Mouse (Mus musculus): ENCODE data around the gene Fam32a.

Fam32a gene

GRCm38 (mm10) chr8:72219541-72220363 lies at the start of gene Fam32a:
Gene Fam32a, plus strand, starts transcription at chr8:72219730.
- DNase-seq, result peak; percentile 78

- peak; percentile 73 for DNase-seq
Observed at GRCm38 (mm10) chr8:72177346-72177925, 42.1 kb upstream of the Fam32a start.

DNA sequence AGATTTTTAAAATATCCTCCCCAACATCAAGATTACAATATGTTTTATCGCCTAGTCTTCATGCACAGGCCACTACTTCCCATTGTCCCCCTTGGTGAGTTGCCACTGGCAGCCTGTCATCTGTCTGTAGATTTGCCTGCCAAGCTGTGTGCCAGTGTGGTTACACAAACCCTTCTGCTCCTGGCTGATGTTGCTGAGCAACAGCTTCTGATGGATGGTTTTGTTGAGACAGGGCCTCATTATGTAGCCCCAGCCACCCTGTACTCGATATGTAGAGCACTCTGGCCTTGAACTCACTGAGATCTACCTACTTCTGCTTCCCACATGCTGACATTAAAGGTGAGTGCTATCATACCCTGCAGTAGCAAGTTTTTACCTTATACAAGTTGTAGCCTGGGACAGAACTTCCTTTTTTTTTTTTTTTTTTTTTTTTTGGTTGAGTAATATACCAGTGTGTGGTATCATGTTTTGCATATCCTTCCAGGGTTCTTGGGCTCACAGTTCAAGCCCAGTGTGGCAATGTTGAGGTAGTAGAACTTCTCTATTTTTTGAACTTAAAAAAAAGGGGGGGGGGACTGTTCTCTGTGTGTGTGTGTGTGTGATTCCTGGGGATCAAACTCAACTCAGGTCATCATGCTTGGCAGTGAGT lies 35.9 kb upstream of the Fam32a start:
- no peak for DNase-seq

DNA sequence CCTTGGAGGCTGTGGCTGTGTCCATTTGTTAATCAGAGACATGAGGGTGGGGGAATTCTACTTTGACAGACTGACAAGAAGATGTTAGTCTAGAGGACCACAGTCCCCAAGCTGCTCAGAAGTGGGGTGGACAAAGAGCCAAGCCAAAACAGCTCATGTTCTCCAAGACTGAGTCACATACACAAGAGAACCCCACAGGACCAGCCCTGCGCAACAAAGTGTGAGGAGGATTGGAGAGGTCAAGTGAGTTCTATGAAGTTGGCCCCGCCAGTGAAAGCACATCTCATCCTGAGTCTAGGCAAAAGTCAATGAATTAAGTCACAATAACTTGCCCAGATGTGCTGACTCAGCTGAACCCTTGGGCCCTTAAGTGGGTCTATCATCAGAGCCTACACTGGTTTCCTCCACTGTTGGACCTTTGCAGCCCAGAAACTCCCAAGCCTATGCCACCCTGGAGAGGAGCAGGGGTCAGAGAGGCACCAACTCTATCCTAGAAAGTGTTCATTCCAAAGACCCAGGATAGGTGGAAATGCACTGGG lies 31.7 kb upstream of the Fam32a start:
- DNase-seq, result no peak

DNA sequence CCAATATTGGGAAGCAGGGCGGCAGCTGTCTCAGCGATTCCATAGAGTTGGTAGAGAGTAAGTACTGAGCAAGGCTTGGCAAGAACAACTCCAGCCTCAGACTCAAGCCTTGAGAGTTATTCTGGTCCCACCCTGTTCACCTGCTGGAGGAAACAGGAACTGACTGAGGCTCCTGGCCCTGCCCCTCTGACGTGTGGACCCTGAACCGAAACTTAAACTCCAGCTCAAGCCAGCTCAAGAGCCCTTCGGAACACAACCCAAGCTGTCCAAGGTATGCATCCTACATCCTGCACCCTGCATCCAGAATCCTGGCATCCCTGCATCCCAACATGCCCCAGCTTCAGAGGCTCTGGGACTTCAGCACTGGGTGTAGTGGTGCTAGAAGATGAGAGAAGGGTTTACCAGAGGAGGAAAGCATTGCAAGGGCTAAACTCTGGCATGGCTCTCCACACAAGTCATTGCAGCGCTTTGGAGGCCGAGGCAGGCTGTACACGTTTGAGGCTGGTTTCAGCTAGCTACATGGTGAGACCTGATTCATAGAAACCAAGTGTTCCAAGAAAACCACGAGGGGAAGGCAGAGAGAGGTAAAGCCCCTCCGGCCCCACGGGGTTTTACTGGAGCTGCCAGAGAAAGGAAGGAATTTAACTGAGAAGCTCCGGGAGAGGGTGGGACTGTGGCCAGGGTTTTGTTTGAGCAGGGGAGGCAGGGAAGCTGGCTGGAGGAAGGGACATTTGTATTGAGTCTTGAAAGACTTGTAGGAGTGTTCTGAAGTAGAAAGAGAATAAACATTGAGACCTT lies 29.9 kb upstream of the Fam32a start, which contains the start of gene Hsh2d:
Hsh2d (plus strand) TSS at position 222 of the 798 bp plus-strand sequence.
- no peak for DNase-seq

DNA sequence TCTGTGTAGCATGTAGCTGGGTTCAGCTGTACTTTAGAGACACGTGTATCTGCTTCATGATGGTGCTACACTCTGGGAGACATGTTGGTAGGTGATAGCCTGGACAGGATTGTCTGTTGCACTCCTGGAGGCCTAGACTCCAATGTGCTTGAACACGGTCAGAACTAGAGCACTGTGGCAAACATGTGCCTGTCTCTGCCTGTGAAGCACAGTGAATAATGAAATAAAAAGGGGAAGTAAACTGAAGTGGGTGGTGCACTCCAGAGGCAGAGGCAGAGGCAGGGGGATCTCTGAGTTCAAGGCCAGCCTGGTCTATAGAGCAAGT lies 29.4 kb upstream of the Fam32a start:
- no peak for DNase-seq

GRCm38 (mm10) chr8:72192065-72192464 lies 27.5 kb upstream of the Fam32a start:
- DNase-seq, result no peak

GRCm38 (mm10) chr8:72197997-72198396 lies 21.5 kb upstream of the Fam32a start:
- no peak for DNase-seq

DNA sequence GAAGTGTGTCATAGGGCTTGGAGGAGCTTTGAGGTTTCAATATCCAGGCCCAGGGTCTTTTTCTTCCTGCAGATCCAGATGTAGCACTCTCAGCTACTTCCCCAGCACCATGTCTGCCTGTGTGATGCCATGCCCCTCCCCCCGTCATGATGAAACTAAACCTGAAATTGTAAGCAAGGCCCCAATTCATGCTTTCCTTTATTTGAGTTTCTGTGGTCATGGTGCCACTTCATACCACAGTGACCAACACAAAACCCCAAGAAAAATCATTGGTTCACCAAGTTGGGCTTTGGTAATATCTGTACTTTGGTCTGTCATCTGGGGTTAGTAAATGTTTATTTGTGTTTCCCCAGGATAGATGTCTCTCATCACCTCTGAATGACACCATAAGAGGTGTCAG lies 10.9 kb upstream of the Fam32a start:
- no peak for DNase-seq

- no peak for DNase-seq
Observed at GRCm38 (mm10) chr8:72210222-72210621, 9.3 kb upstream of the Fam32a start.

GRCm38 (mm10) chr8:72210710-72211109 lies 8.8 kb upstream of the Fam32a start:
- DNase-seq, result no peak

GRCm38 (mm10) chr8:72211846-72212245 lies 7.7 kb upstream of the Fam32a start:
- DNase-seq, result no peak

DNA sequence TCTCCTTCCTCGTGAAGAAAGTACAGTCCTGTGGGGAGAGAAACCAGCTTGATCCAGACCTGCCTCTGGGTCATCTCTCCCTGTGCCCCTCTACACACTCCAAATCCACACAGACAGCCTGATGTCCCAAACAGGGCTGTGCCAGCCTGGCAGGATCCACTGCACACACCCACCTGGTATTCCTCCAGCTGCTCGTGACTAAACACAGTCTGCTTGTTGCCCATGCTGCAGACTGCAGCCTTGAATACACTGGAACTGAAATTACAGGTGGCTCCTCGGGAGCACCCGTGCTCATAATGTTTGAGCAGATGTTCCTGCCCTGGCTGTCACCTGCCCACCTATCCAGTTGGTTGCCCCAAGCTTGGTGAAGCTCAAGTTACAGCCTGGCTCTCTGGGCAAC lies 6.8 kb upstream of the Fam32a start, which contains the start of gene Cib3:
Cib3 (minus strand) TSS at position 87 of the 400 bp plus-strand sequence.
- no peak for DNase-seq

DNA sequence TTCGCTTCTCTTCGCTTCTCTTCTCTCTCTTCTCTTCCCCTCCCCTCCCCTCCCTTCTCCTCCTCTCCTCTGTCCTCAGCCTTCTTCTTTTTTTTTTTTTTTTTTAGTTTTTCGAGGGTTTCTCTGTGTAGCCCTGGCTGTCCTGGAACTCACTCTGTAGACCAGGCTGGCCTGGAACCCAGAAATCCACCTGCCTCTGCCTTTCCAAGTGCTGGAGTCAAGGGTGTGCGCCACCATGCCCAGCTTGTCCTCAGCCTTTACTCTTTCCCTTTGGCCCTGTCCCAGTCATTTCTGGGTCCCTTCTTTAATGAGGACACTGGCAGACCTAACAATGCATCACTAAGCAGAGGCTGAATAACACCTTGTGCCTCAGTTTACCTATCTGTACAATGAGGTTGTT lies 6.0 kb upstream of the Fam32a start, which contains the start of gene Gm11034:
Gm11034 (minus strand) TSS at position 101 of the 400 bp plus-strand sequence.
- DNase-seq, result no peak

GRCm38 (mm10) chr8:72215060-72215459 lies 4.5 kb upstream of the Fam32a start:
- DNase-seq, result no peak

DNA sequence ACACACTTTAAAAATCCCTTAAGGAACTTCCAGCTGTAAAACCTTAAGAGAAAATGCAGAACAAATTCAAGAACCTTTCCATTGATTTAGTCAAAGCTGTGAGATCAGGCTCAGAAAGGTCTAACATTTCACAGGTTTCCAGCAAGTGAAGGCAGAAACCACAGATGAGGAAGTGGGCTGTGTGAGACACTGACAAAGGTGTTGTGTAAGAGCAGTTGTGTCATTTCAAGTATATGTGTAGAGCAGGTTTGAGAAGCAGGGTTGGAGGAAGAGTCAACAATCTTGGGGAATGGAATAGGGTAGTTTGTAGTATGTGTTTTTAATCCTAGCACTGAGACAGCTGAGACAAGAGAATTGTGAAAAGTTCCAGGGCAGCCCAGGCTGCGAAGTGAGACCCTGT lies 3.7 kb upstream of the Fam32a start:
- DNase-seq, result no peak

GRCm38 (mm10) chr8:72218781-72219540 lies 569 bp upstream of the Fam32a start:
- DNase-seq, result no peak

DNA sequence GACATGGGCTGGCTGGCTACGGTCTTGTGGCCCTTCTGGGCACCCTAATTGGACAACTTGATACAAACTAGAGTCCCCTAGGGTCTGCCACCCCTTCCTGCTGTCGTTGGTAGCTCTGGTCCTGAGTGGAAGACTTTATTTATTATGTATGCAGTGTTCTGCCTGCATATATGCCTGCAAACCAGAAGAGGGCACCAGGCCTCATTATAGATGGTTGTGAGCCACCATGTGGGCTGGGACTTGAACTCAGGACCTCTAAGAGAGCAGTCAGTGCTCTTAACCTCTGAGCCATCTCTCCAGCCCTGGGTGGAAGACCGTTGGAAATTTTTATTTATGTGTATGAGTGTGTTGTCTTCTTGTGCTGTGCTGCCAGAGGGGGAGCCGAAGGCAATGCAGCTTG lies 1.2 kb downstream of the Fam32a start:
- no peak for DNase-seq

- DNase-seq, result no peak
Observed at GRCm38 (mm10) chr8:72222656-72223055, 3.1 kb downstream of the Fam32a start.

GRCm38 (mm10) chr8:72239499-72240402 lies 20.2 kb downstream of the Fam32a start, which contains the start of gene Ap1m1:
Gene Ap1m1, plus strand, starts transcription at chr8:72240018.
- peak; percentile 96 for DNase-seq

GRCm38 (mm10) chr8:72240403-72240763 lies 20.9 kb downstream of the Fam32a start:
- DNase-seq, result no peak
